Mouse (Mus musculus): ENCODE results near the gene Map2k3. TPM values are rescaled to one million over a fixed set of nuclear protein-coding genes. Genes with fewer than 3 reads are reported as not detected.
A peak's percentile ranks its signal among the peaks of the same experiment; 100 is the strongest.

The Map2k3 gene
- polyA plus RNA-seq, 1 experiment from 2014 or later = 86.4 TPM

DNA sequence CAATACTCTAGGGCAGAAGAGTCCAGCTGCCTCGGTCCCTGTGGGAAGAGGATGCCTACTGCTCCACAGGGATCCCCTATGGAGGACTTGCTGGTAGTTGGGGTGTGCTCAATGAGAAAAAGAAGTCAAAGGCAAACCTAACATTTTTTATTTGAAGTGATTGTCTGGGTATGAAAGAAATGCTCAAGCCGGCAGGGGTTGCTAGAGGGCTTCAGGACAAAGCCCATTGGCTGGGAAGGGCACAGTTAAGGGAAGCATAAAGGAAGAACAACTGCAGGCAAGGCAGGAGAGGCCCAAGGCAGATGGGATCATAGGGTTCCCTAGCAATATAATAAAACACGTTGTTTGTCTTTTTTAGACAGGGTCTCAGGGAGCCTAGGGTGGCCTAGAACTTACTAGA lies 23.8 kb upstream of the Map2k3 start:
- H3K27me3 ChIP-seq (replicated peaks; ENCODE audit: control insufficient read depth, insufficient read depth, low read length) = no peaks in the 10 kb centered on the region
- no peak for ATAC-seq
- TF ChIP-seq CTCF (IDR thresholded peaks at IDR 0.05; ENCODE audit: low read depth) = peak; percentile 45
- H3K4me3 ChIP-seq (ENCODE audit: low read depth, low read length) = no peak overlapping the region
- no peaks in the 10 kb centered on the region for H3K9me3 ChIP-seq (ENCODE audit: control insufficient read depth)
- no peak overlapping the region for H3K27ac ChIP-seq (ENCODE audit: low read depth, low read length)
- WGBS = 73% methylated on average over 3 of the region's 3 CpGs
- no peak overlapping the region for H3K9ac ChIP-seq (ENCODE audit: low read depth, low read length)
- H3K4me2 ChIP-seq (replicated peaks; ENCODE audit: low read depth) = no peak overlapping the region
- peaks cover 29% of the 10 kb centered on the region for H3K36me3 ChIP-seq (ENCODE audit: control insufficient read depth, insufficient read depth)
- H3K4me1 ChIP-seq (replicated peaks; ENCODE audit: control insufficient read depth, insufficient read depth, low read length) = 0 out of 2 replicates have a peak, but pooled peaks cover 3% of the 10 kb centered on the region

DNA sequence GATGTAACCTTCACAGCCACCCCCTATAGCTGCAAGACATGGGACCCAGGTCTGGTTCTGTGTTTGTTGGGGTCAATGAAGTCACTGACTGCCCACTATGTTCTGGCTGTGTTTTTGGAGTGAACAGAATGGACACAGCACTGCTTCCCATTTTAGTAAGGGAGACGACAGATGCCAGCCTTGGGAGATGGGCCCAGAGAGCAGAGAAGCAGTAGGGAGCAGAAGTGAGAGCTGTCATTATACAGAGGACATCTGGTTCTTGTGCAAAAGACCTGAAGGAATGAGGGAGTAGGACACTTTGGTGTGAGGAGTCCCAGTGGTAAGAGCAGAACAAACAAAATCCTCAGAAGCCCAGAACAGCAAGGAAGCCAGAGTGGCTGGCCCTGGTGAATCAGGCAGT lies 22.2 kb upstream of the Map2k3 start:
- no peak overlapping the region for H3K27ac ChIP-seq (ENCODE audit: low read depth, low read length)
- H3K36me3 ChIP-seq (ENCODE audit: control insufficient read depth, insufficient read depth) = peaks cover 14% of the 10 kb centered on the region
- 79% methylated on average over 1 of the region's 1 CpGs for WGBS
- no peak overlapping the region for H3K4me3 ChIP-seq (ENCODE audit: low read depth, low read length)
- H3K9ac ChIP-seq (ENCODE audit: low read depth, low read length) = no peak overlapping the region
- no peak overlapping the region for H3K4me2 ChIP-seq (replicated peaks; ENCODE audit: low read depth)
- H3K9me3 ChIP-seq (ENCODE audit: control insufficient read depth) = no peaks in the 10 kb centered on the region
- TF ChIP-seq CTCF (IDR thresholded peaks at IDR 0.05; ENCODE audit: low read depth) = no peak
- H3K4me1 ChIP-seq (replicated peaks; ENCODE audit: control insufficient read depth, insufficient read depth, low read length) = 0 out of 2 replicates have a peak, but pooled peaks cover 3% of the 10 kb centered on the region
- no peak for ATAC-seq
- no peaks in the 10 kb centered on the region for H3K27me3 ChIP-seq (replicated peaks; ENCODE audit: control insufficient read depth, insufficient read depth, low read length)

DNA sequence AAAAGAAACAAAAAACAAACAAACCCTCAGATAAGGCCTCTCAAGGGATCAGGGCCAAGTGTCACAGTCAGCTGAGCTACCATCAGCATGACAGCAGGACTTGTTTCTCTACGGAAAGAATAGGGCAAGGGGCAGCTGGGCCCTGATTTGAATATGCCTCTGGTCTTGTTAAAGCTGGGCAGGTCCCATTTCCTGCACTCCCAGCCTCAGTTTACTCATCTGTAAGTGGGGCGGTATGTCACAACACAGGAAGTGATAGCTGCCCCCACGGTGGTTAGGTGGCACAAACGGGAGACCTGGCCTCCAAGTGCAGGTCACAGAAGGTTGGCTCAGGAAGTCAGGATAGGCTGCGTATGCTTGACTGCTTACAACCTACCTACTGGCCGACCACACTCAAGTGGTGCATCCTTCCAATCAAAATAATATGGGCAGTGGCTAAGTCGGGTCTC lies 19.3 kb upstream of the Map2k3 start:
- Histone ChIP-seq H3K27ac (ENCODE audit: low read depth, low read length) (no peak overlapping the region), H3K9ac (ENCODE audit: low read depth, low read length) (peak overlapping the region; percentile 73; the same call in 1 of the 2 replicates), H3K4me2 (replicated peaks; ENCODE audit: low read depth) (peak overlapping the region; percentile 98), H3K4me3 (ENCODE audit: low read depth, low read length) (peak overlapping the region; percentile 93), H3K9me3 (ENCODE audit: control insufficient read depth) (no peaks in the 10 kb centered on the region), H3K4me1 (replicated peaks; ENCODE audit: control insufficient read depth, insufficient read depth, low read length) (0 out of 2 replicates have a peak, but pooled peaks cover 3% of the 10 kb centered on the region), H3K27me3 (replicated peaks; ENCODE audit: control insufficient read depth, insufficient read depth, low read length) (no peaks in the 10 kb centered on the region), H3K36me3 (ENCODE audit: control insufficient read depth, insufficient read depth) (0 out of 2 replicates have a peak, but pooled peaks cover under 1% of the 10 kb centered on the region)
- ATAC-seq = no peak
- no peak for TF ChIP-seq CTCF (IDR thresholded peaks at IDR 0.05; ENCODE audit: low read depth)
- 26% methylated on average over 7 of the region's 7 CpGs for WGBS

DNA sequence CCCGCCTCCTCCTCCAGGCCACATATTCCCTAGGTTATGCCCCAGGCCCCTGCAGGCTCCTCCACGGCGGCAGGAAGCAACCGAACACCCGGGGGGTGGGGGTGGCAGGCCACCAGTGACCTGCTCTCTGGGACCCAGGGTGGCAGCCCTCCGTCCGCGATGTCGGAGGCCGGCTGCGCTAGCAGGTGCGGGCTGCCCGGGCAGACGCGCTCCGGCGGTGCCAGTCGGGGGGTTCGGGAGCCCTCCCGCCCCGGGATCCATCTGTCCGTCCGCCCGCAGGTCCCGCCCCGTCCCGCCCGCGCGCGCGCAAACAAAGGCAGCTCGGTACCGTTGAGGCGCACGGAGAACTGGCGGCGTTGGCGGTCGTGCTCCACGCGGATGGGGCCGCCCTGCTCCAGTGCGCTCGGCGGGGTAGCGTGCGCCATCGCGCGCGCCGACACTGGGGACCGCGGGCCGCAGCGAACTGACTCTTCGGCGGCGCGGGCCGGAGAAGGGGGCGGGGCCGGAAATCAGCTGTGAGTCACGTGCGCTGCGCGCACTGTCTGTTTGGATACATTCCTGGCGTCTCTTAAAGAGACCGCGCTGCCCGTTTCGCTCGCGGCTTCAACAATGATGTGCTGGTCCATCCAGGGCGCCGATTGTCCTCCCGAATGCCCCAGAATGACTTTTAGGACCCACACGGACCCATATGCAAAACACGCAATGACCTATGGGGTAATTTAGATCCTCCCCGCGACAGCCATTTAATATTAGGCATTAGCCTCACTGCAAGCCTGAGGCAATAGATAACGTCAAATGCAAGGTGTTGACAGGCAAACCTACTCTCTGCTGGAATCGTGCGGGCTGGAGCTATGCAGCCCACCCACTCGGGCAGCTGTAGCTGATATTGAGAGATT lies 18.3 kb upstream of the Map2k3 start:
- H3K27me3 ChIP-seq (replicated peaks; ENCODE audit: control insufficient read depth, insufficient read depth, low read length) = no peaks in the 10 kb centered on the region
- TF ChIP-seq CTCF (IDR thresholded peaks at IDR 0.05; ENCODE audit: low read depth) = no peak
- WGBS = under 1% methylated on average over 83 of the region's 86 CpGs
- peak overlapping the region; percentile 73 for H3K9ac ChIP-seq (ENCODE audit: low read depth, low read length)
- peak overlapping the region; percentile 98 for H3K4me2 ChIP-seq (replicated peaks; ENCODE audit: low read depth)
- peak overlapping the region; percentile 93 for H3K4me3 ChIP-seq (ENCODE audit: low read depth, low read length)
- no peaks in the 10 kb centered on the region for H3K9me3 ChIP-seq (ENCODE audit: control insufficient read depth)
- 0 out of 2 replicates have a peak, but pooled peaks cover 3% of the 10 kb centered on the region for H3K4me1 ChIP-seq (replicated peaks; ENCODE audit: control insufficient read depth, insufficient read depth, low read length)
- peak; percentile 85 for ATAC-seq
- H3K36me3 ChIP-seq (ENCODE audit: control insufficient read depth, insufficient read depth) = no peaks in the 10 kb centered on the region
- H3K27ac ChIP-seq (ENCODE audit: low read depth, low read length) = peak overlapping the region; percentile 57

DNA sequence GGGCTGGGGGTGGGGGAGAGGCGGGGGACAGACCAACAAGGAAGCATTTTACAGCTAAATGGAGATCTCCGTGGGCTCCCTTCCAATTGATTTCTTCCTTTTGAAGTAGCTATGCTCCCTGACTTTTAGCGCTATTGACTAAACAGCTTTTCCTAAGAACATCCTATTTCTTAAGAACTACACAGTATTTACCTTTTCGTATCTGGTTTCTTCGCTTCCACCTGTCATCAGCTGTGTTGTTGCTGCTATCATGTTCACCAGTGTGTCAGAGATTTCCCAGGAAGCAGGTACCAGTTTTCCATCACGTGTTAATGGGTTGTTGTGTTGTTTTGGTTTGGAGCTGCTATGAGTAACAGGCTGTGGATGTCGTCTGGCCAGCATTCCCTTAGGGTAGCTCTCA lies 17.3 kb upstream of the Map2k3 start, which contains the start of gene Natd1:
Natd1 (minus strand) TSS at position 260 of the 400 bp plus-strand sequence.
- Histone ChIP-seq H3K27me3 (replicated peaks; ENCODE audit: control insufficient read depth, insufficient read depth, low read length) (no peaks in the 10 kb centered on the region), H3K36me3 (ENCODE audit: control insufficient read depth, insufficient read depth) (no peaks in the 10 kb centered on the region), H3K9me3 (ENCODE audit: control insufficient read depth) (no peaks in the 10 kb centered on the region), H3K4me3 (ENCODE audit: low read depth, low read length) (peak within 1 kb of the TSS; percentile 93), H3K4me2 (replicated peaks; ENCODE audit: low read depth) (peak within 1 kb of the TSS; percentile 98), H3K9ac (ENCODE audit: low read depth, low read length) (peak within 1 kb of the TSS; percentile 73), H3K27ac (ENCODE audit: low read depth, low read length) (peak within 1 kb of the TSS; percentile 57), H3K4me1 (replicated peaks; ENCODE audit: control insufficient read depth, insufficient read depth, low read length) (0 out of 2 replicates have a peak, but pooled peaks cover 3% of the 10 kb centered on the region)
- WGBS = 26% methylated on average over 7 of the region's 7 CpGs
- TF ChIP-seq CTCF (IDR thresholded peaks at IDR 0.05; ENCODE audit: low read depth) = no peak
- ATAC-seq = no peak

DNA sequence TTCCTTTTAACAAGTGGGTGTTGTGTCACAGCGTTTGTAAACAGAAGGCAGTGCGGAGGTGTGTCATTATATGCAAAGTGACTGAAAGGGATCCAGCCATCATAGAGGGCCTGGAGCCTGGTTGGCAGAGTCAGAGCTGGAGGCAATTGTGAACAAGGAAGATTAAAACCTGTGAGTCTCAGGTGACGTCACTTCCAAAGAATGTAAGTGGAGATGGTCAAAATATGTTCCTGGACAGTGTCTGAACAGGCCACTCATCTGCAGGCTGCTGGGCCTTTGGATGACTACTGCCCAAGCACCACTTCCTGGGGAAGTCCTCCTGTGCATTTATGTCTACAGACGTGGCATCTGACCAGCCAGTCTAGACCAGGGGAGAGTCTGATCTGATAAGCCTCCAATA lies 16.6 kb upstream of the Map2k3 start:
- Histone ChIP-seq H3K9me3 (ENCODE audit: control insufficient read depth) (no peaks in the 10 kb centered on the region), H3K4me3 (ENCODE audit: low read depth, low read length) (no peak overlapping the region)
- TF ChIP-seq CTCF (IDR thresholded peaks at IDR 0.05; ENCODE audit: low read depth) = no peak

More for the DNA sequence above, 16.6 kb upstream of the Map2k3 start:
- Histone ChIP-seq H3K36me3 (ENCODE audit: control insufficient read depth, insufficient read depth) (no peaks in the 10 kb centered on the region), H3K27ac (ENCODE audit: low read depth, low read length) (no peak overlapping the region), H3K4me2 (replicated peaks; ENCODE audit: low read depth) (no peak overlapping the region), H3K9ac (ENCODE audit: low read depth, low read length) (no peak overlapping the region), H3K27me3 (replicated peaks; ENCODE audit: control insufficient read depth, insufficient read depth, low read length) (no peaks in the 10 kb centered on the region), H3K4me1 (replicated peaks; ENCODE audit: control insufficient read depth, insufficient read depth, low read length) (0 out of 2 replicates have a peak, but pooled peaks cover 3% of the 10 kb centered on the region)
- no peak for ATAC-seq
- WGBS = 58% methylated on average over 4 of the region's 4 CpGs
